Mouse (Mus musculus): Measurements from ENCODE around the gene Tdrd1.

Tdrd1 gene

DNA sequence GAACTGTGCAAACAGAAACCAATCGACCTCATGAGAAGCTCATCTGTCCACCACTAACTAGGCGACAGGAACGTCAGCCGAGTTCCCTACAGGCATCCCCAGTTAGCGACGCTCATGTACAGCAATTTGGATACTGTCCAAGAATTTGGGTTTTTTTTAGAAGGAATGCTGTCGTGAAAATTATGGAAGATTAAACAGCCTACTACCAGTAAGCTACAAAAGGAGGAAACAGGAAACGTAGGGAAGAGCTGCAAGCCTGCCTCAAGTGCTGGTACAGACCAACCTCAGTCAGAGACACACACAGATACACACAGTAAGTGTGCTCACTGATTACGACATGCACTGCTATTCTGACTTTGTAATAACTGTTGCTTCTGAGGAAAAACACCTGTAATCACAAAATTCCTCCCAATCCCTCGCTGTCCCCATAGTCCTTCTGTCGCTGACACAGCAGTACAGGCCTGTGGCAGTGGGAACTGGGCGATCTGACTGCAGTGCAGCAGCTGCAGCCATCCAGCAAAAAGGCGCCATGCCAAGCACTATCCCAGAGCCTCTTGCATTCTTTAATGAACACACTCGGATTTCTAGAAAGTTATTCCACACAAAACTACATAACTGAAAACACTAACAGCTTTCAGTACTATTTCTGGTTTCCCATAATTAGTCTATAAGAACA, 8.0 kb upstream of the Tdrd1 start:
- TF ChIP-seq GATA4 (IDR thresholded peaks at IDR 0.05; ENCODE audit: insufficient replicate concordance, low read length), result no peak

DNA sequence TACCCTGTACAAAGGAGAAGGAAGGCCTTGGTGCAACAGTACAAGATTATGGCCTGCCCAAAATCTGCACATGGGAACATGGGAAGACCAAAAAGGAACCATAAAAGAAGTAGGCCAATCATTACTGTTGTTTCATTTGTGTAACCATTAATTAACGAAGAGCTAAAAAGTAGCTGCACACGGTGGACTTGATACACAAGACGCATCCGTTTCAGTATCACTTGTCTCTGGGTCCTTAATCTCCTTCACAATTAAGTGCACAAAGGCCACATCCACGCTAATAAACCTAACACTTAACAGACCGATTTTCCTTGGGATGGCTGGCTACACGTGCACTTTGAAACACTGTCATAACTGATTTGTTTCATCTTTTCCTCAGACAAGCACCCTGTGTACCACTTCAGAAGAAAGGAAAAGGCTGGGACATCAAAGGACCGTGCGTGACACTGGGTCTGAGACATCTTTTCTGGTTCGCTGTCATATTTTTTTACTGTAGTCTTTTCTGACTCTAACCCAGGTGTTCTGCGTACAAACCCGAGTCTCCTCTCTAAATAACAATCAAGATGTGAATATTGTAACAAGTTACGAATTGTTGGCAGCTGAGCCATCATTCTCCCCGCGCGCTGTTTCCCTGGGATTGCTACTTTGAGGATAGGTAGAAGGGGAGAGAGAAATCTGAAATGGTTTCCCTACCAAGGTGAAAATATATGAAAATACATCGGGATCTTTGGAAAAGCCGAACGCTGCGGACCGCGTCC, 4.8 kb upstream of the Tdrd1 start:
- TF ChIP-seq GATA4 (IDR thresholded peaks at IDR 0.05; ENCODE audit: insufficient replicate concordance, low read length), result no peak

DNA sequence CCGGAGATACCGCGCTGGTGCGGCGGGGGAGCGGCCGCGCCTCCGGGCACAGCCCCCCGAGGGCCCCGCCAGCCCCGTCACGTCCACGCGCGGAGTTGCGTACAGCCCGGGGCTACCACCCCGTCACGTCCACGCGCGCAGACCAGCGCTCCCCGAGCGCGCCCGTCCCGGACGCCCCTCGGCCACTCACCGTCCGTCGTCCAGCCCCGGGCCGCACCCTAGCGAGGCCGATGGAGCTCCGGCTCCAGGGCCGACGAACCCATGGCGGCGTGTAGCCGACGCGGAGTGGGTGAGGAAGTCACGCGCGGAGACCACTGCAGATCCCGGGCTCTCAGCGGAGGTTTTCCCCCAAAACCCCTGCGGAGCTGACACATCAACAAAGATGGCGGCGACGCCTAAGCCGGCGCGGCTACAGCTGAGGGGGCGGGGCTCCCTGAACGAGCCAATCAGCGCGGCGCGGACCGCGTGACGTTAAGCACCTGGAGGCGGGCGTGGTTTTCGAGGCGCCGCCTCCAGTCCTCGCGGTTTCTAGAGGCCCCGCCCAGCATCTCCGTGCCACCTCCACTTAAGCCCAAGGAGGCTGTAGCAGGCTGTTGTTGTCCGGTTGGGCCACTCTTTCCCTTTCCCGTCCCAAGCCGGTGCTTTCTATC, 4.1 kb upstream of the Tdrd1 start, which contains the start of gene Ccdc186:
Ccdc186 (minus strand) TSS at position 393 of the 650 bp plus-strand sequence.
- no peak for TF ChIP-seq GATA4 (IDR thresholded peaks at IDR 0.05; ENCODE audit: insufficient replicate concordance, low read length)

DNA sequence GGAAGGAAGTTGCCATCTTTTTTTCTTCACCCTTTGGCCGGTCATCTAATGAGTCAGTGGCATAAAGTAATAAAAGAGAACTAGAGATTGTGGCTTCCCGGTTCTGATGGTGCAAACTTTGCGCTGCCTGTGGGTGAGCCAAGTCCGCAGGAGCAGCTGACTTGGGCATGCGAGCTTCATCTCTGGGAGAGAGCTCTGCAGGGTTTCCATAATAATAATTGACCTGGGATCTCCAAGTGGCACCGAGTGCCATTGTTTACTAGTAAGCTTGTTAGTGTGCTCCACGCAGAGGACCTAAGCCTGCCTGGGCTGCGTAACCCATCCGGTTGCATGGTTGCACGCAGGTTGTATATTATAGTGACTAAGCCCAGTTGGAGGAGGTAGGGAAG, 3.6 kb upstream of the Tdrd1 start:
- no peak for TF ChIP-seq GATA4 (IDR thresholded peaks at IDR 0.05; ENCODE audit: insufficient replicate concordance, low read length)

DNA sequence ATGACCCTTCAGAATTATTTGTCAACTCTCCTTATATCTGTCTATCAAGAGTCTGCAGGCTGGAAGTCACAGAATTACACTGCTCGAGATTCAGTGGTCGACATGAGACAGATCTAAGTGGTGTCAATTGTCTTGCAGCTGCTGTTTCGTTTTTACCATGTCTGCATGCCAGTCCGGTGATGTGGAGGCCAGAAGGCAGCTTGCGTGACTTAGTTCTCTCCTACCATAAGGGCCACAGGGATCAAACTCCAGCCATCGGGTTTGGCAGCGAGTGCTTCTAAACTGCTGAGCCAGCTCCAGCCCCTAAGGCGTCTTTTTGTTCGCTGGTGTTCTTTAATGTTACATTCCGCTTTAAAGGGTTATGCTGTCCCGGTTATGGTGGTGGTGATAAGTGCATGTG, 2.3 kb downstream of the Tdrd1 start:
- TF ChIP-seq GATA4 (IDR thresholded peaks at IDR 0.05; ENCODE audit: insufficient replicate concordance, low read length), result no peak

DNA sequence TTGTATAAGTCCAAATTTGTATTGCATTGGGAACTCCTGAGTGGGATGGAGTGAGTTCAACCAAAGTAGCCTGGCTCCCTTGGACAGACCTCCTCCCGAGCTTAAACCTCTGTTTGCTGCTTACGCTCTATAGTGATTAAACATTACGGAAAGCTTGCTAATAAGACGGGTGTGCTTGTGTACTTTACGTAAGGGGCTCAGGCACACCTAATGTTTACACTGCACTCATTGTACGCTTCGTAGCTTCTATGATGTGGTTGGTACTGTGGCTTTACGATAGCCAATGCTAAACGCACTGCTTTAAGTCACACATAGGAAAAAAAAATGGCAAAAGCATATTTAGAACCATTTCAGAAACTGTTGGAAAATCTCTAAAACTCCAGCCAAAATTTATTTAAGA, 3.3 kb downstream of the Tdrd1 start:
- no peak for TF ChIP-seq GATA4 (IDR thresholded peaks at IDR 0.05; ENCODE audit: insufficient replicate concordance, low read length)

DNA sequence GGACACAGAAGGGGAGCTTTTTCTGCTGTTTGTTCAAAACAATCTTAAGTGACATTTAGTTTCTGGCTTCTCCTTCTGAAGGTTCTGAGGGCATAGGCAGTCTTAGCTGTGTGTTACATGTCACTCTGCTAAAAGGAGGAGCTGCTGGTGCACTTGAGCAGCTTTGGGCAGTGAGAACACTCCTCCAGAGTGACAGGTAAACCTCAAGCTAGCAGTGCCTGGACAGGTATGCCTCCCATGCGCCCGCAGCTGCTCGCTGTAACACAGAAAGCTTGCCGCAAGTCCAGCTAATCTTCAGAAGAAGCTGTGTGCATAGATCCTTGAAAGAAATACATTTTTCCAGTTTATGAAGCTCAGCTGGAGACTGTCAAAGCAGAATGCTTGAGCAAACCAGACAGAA, 4.2 kb downstream of the Tdrd1 start:
- TF ChIP-seq GATA4 (IDR thresholded peaks at IDR 0.05; ENCODE audit: insufficient replicate concordance, low read length), result no peak

DNA sequence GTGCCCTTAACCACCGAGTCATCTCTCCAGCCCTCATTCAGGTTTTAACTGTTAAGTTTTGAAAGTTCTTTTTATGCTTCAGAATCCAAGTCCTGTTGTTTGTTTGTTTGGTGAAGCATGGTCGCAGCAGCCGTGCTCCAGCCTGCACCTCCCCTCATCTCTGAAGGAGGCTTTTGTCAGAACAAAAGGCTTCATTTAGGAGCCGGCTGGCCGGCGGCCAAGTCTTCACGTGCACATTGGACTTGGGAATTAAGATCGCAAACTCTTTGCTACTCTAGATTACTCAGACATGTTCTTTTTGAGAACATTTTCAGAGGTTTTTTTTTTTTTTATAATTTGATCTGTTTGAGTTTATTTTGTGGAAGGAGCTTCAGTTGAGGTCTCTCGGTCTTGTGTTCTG, 9.3 kb downstream of the Tdrd1 start:
- TF ChIP-seq GATA4 (IDR thresholded peaks at IDR 0.05; ENCODE audit: insufficient replicate concordance, low read length), result no peak

DNA sequence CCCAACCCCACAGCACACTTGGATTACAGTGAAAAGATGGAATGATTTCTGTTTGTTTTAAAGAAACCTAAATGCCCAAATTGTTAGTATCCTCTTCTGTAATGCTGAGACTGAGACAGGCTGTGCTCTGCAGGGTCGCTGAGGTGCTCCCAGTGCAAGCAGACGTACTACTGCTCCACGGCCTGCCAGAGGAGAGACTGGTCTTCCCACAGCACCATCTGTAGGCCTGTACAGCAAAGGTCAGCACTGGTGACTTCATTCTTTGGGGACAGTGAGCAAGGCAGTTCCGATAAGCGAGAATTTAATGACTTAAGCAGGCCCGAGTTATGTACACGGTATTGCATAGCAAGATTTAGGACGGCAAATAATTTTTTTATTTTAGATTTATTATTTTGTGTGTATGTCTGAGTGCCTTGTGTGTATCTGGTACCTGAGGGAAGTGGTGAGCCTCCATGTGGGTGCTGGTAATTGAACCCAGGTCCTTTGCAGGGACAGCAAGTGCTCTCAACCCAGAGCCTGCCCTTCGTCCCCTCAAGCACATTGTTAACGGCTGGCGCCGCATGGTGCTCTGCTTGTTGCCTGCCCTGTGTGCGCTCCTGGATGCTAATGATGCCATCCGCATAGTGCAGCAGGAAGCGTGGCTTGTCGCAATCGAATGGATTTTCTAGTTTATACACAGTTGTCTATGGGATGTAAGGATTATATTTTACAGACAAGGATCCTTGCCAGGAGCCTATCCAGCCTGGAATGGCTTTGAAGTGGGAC, 13.1 kb downstream of the Tdrd1 start:
- no peak for TF ChIP-seq GATA4 (IDR thresholded peaks at IDR 0.05; ENCODE audit: insufficient replicate concordance, low read length)

DNA sequence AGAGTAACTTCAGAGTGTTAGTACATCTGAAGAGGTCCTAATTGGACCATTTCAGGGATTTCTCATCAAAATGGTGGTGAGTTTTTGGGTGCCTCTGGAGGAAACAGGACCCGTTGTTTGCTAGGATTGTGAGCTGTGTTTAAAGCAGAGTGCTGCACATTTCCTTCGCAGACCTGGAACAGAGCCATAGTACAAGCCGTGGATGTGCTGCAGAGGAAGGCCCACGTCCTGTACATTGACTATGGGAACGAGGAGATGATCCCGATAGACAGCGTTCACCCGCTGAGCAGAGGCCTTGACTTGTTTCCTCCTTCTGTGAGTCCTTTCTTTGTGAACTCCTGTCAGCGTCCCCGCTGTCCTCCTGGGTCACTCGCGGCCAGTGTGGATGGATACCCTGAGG, 17.0 kb downstream of the Tdrd1 start:
- TF ChIP-seq GATA4 (IDR thresholded peaks at IDR 0.05; ENCODE audit: insufficient replicate concordance, low read length), result no peak

DNA sequence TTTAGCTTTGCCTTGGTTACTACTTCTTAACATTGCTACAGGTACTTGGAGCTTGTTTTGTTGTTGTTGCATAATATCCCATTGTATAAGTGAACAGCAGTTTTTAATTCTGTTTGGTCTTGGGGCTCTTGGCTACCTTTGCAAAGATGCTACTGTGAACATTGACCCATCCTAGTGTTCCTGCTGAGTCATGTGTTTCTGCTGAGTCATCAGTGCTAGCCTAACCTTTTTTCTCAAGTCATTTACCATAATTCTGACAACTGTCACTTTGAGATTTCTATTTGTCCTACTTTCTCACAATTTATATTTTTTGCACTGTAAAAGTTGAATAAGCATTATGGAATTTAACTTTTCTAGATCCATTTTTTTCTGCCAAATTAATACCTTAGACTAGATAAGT, 26.6 kb downstream of the Tdrd1 start:
- TF ChIP-seq GATA4 (IDR thresholded peaks at IDR 0.05; ENCODE audit: insufficient replicate concordance, low read length), result no peak

DNA sequence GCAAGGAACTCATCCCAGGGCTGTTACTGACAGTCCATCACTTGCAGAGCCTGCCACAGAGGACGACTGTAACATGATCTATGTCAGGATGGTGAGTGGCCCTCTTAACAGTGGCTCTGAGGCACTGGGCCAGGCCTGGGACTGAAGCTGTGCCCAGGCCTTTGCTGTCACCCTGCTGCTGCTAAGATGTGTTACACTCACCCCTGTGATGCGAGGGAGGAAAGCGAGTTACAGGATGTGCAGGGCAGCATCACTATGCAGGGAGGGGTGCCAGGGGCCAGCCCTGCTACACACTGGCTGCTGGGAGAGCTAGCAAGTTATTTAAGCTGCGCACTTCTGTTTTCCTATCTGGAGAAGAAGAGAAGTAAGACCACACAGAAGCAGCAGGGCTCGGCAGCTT, 30.4 kb downstream of the Tdrd1 start:
- TF ChIP-seq GATA4 (IDR thresholded peaks at IDR 0.05; ENCODE audit: insufficient replicate concordance, low read length), result no peak

DNA sequence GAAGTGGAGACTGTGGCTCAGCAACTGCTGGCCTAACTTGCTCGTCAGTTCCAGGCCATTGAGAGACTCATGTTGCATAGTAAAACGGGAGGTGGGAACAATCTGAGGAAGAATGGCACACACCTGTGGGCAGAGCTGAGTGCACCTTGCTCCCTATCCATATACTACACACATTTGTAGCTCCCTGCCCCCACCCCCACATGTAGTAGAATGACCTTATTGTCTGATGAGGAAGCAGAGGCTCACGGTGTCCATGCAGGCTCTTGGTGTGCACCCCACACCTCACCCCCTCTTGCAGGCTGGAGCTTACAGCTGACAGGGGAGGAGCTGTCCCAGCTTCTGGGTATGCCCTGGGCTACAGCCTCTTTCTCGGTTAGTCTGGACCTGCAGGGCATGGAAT, 41.7 kb downstream of the Tdrd1 start:
- TF ChIP-seq GATA4 (IDR thresholded peaks at IDR 0.05; ENCODE audit: insufficient replicate concordance, low read length), result no peak

DNA sequence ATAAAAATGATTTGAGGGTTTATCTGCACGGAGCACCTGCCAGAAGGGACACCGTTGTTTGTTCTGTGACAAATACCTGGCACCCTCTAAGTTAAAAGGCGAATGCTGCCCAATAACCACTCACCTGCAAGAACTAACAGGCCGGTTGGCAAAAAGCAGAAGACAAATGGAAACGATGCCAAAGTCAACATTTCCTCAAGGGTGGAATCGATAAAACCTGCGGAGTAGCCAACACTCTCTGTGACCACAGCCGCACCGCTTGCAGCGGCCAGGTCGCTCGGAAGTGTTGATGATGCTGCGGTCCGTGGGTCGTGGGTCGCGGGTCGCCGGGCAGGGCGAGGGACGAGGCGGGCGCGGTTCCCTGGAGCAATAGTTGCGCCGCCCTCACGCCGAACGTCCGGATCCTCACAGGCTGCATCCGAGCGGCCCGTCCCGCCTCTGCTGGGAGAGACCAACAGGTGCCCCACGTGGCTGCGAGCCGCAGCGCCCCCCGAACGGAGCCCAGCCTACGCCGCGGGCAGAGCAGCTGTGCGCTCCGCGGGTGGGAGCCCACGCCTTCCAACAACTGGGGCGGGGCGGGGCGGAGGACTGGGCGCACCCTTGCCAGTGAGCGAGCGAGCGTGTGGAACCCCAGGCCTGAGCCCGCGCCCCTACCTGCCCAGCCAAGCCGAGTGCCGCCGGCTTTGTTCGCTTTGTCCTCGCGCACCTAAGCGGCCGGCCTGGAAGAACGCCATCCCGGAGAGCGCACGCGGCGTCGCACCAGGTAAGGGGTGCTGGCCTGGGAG, 48.0 kb downstream of the Tdrd1 start, which contains the start of gene Vwa2:
Vwa2 (plus strand) TSS at position 434 of the 785 bp plus-strand sequence.
- TF ChIP-seq GATA4 (IDR thresholded peaks at IDR 0.05; ENCODE audit: insufficient replicate concordance, low read length), result no peak
